Mouse (Mus musculus) ES-E14 (cell line): ENCODE results near the gene Lbh.

Experiments used
- CHD2 ChIP-seq: IDR thresholded peaks from 2 replicates; pipeline ENCODE4 v1.6.1; 2014; ENCODE audit warnings: mild to moderate bottlenecking, low read depth, low read length, inconsistent platforms
- HCFC1 ChIP-seq: IDR thresholded peaks from 2 replicates; pipeline ENCODE4 v1.6.1; 2012; ENCODE audit warnings: low read length, inconsistent platforms, borderline replicate concordance; ENCODE audit not compliant: insufficient read depth
- ZC3H11A ChIP-seq: IDR thresholded peaks from 2 replicates; pipeline ENCODE4 v1.6.1; 2012; ENCODE audit warnings: low read depth, mild to moderate bottlenecking, inconsistent platforms, low read length, borderline replicate concordance

- TF ChIP-seq HCFC1 (no peak), ZC3H11A (no peak), CHD2 (no peak)
Observed at GRCm38 (mm10) chr17:72904873-72905272, 13.2 kb upstream of the Lbh start.
